Comparison of ENCODE assay signal across 21 mouse cellular contexts in genomic region chr2:4831493-4831892, GRCm38 (mm10). TPM values are rescaled to one million over a fixed set of nuclear protein-coding genes. Genes with fewer than 3 reads are reported as not detected.
DNase-seq lines count a peak whose midpoint lies in the region; ATAC-seq and TF ChIP-seq lines count a peak whose summit lies in the region.
"Had no signal": no experiment of that assay in that cellular context is flagged by ENCODE, and none has a peak within 500 bp of the region (broad histone marks: within the 10 kb centered on the region; RNA-seq: fewer than 3 reads in every experiment).

No protein-coding gene starts in this region.

- no peaks in the 10 kb centered on the region for H3K9me3 ChIP-seq in limb, embryonic 14.5 days (ENCODE audit: control insufficient read depth, low read length)
- H3K9me3 ChIP-seq in limb, embryonic 10.5 days (replicated peaks), result no peaks in the 10 kb centered on the region
- H3K9me3 ChIP-seq in intestine, postnatal 0 days (ENCODE audit: control insufficient read depth), result no peaks in the 10 kb centered on the region
- H3K9me3 ChIP-seq: forebrain, embryonic 15.5 days; hindbrain, embryonic 10.5 days; limb, embryonic 15.5 days; midbrain, embryonic 15.5 days had no signal

- H3K4me2 ChIP-seq in limb, embryonic 14.5 days (replicated peaks; ENCODE audit: low read depth, low read length, severe bottlenecking), result no peak overlapping the region
- H3K4me2 ChIP-seq in intestine, postnatal 0 days (replicated peaks; ENCODE audit: low read depth), result no peak overlapping the region
- H3K4me2 ChIP-seq: forebrain, embryonic 15.5 days; limb, embryonic 15.5 days; midbrain, embryonic 15.5 days had no signal

- H3K4me1 ChIP-seq in limb, embryonic 14.5 days (ENCODE audit: control insufficient read depth, insufficient read depth, low read length), result no peaks in the 10 kb centered on the region
- peaks cover 12% of the 10 kb centered on the region for H3K4me1 ChIP-seq in limb, embryonic 10.5 days
- 0 out of 2 replicates have a peak, but pooled peaks cover 3% of the 10 kb centered on the region for H3K4me1 ChIP-seq in intestine, postnatal 0 days (replicated peaks; ENCODE audit: control insufficient read depth, insufficient read depth, low read length)
- H3K4me1 ChIP-seq in cerebellum, adult 2 months (ENCODE audit: control insufficient read depth, insufficient read depth, low read length), result no peaks in the 10 kb centered on the region
- H3K4me1 ChIP-seq: forebrain, embryonic 15.5 days; limb, embryonic 15.5 days; midbrain, embryonic 15.5 days had no signal

- no peak for TF ChIP-seq CTCF in intestine, postnatal 0 days (IDR thresholded peaks at IDR 0.05; ENCODE audit: low read depth)
- TF ChIP-seq CTCF in cerebellum, adult 2 months (IDR thresholded peaks at IDR 0.05; ENCODE audit: borderline replicate concordance, insufficient read depth, low read depth, low read length), result no peak

- H3K4me3 ChIP-seq in limb, embryonic 14.5 days (replicated peaks; ENCODE audit: low read length), result no peak overlapping the region
- no peak overlapping the region for H3K4me3 ChIP-seq in limb, embryonic 10.5 days
- no peak overlapping the region for H3K4me3 ChIP-seq in intestine, postnatal 0 days (ENCODE audit: low read depth, low read length)
- no peak overlapping the region for H3K4me3 ChIP-seq in cerebellum, adult 2 months (replicated peaks; ENCODE audit: insufficient read depth, low read depth, low read length)
- H3K4me3 ChIP-seq: erythroblast, embryonic 14.5 days; forebrain, embryonic 15.5 days; hindbrain, embryonic 10.5 days; limb, embryonic 15.5 days; midbrain, embryonic 15.5 days had no signal

- H3K27ac ChIP-seq in limb, embryonic 14.5 days (replicated peaks; ENCODE audit: low read depth, low read length), result no peak overlapping the region
- H3K27ac ChIP-seq in limb, embryonic 10.5 days, result no peak overlapping the region
- no peak overlapping the region for H3K27ac ChIP-seq in intestine, postnatal 0 days (ENCODE audit: low read depth, low read length)
- no peak overlapping the region for H3K27ac ChIP-seq in cerebellum, adult 2 months (ENCODE audit: insufficient read depth, low read length)
- H3K27ac ChIP-seq: forebrain, embryonic 15.5 days; hindbrain, embryonic 10.5 days; limb, embryonic 15.5 days; midbrain, embryonic 15.5 days; stomach, postnatal 0 days had no signal

- no peak for ATAC-seq in limb, embryonic 14.5 days (ENCODE audit: low FRiP score, low read depth)
- peak; percentile 34; the same call in 1 of the 2 replicates for ATAC-seq in intestine, postnatal 0 days
- peak; percentile 87 for ATAC-seq in megakaryocyte-erythroid progenitor cell, adult 5-6 weeks (replicated peaks; ENCODE audit: low FRiP score, low TSS enrichment, poor library complexity, severe bottlenecking)
- ATAC-seq: forebrain, embryonic 15.5 days; inflammation-experienced regulatory T-cells, adult 6 months; midbrain, embryonic 15.5 days had no signal

- no peaks in the 10 kb centered on the region for H3K27me3 ChIP-seq in limb, embryonic 14.5 days (ENCODE audit: control insufficient read depth, insufficient read depth, low read length)
- no peaks in the 10 kb centered on the region for H3K27me3 ChIP-seq in limb, embryonic 10.5 days (ENCODE audit: low read depth, poor library complexity, severe bottlenecking)
- H3K27me3 ChIP-seq in intestine, postnatal 0 days (replicated peaks; ENCODE audit: control insufficient read depth, insufficient read depth, low read length), result no peaks in the 10 kb centered on the region
- no peaks in the 10 kb centered on the region for H3K27me3 ChIP-seq in cerebellum, adult 2 months (ENCODE audit: control insufficient read depth, insufficient read depth, low read length)
- H3K27me3 ChIP-seq: forebrain, embryonic 15.5 days; limb, embryonic 15.5 days; midbrain, embryonic 15.5 days had no signal

- 54% methylated on average over 4 of the region's 4 CpGs for WGBS in limb, embryonic 14.5 days
- 65% methylated on average over 4 of the region's 4 CpGs for WGBS in limb, embryonic 10.5 days
- WGBS in intestine, postnatal 0 days, result 36% methylated on average over 4 of the region's 4 CpGs
- 90% methylated on average over 4 of the region's 4 CpGs for whole genome bisulfite sequencing in cerebellum, adult 2 months

- peak; percentile 18 for DNase-seq in limb, embryonic 14.5 days (ENCODE audit: low spot score)
- no peak for DNase-seq in limb, embryonic 10.5 days (ENCODE audit: low spot score)
- peak; percentile 20 for DNase-seq in c-Kit-positive CD71-positive TER-119-negative erythroid progenitor cells, embryonic 14.5 days (ENCODE audit: low read depth)
- no peak for DNase-seq in lung, adult 18-20 months
- DNase-seq in cerebellum, adult 2 months, result no peak
- DNase-seq: adrenal gland, postnatal 36 days; B cell, adult 2 months; cerebellum, postnatal 14 days; heart, adult 11 months; kidney, postnatal 14 days; layer of hippocampus, adult 9-11 months; thymus, postnatal 36 days had no signal

- no peak for TF ChIP-seq POLR2A in limb, embryonic 14.5 days (IDR thresholded peaks at IDR 0.05; ENCODE audit: borderline replicate concordance, extremely low read depth, insufficient read depth, insufficient read length)
- TF ChIP-seq POLR2A in cerebellum, adult 2 months (IDR thresholded peaks at IDR 0.05; ENCODE audit: borderline replicate concordance, insufficient read depth, low read length), result no peak

- no peak overlapping the region for H3K9ac ChIP-seq in limb, embryonic 14.5 days (ENCODE audit: low read depth, low read length, severe bottlenecking)
- H3K9ac ChIP-seq in intestine, postnatal 0 days (ENCODE audit: low read depth, low read length), result no peak overlapping the region
- H3K9ac ChIP-seq: forebrain, embryonic 15.5 days; limb, embryonic 15.5 days; midbrain, embryonic 15.5 days had no signal

- H3K36me3 ChIP-seq in limb, embryonic 14.5 days (ENCODE audit: control insufficient read depth, insufficient read depth, low read length), result no peaks in the 10 kb centered on the region
- H3K36me3 ChIP-seq in limb, embryonic 10.5 days, result no peaks in the 10 kb centered on the region
- no peaks in the 10 kb centered on the region for H3K36me3 ChIP-seq in intestine, postnatal 0 days (ENCODE audit: control insufficient read depth, insufficient read depth)
- H3K36me3 ChIP-seq: forebrain, embryonic 15.5 days; hindbrain, embryonic 10.5 days; limb, embryonic 15.5 days; midbrain, embryonic 15.5 days had no signal

RNA-seq across cellular contexts. Expression of gene Sephs1, which starts 49.9 kb away (rescaled TPM):
- 75.7 and 78.8 TPM in 2 replicates for polyA plus RNA-seq in limb, embryonic 14.5 days (2012; rRNA removed)
- polyA plus RNA-seq in limb, embryonic 14.5 days (2014; fragmentation: Nextera tagmentation; extraction: Ambion mirVana), result 91.1 and 97.8 TPM in 2 replicates
- 139 and 147 TPM in 2 replicates for polyA plus RNA-seq in limb, embryonic 10.5 days (2016; fragmentation: Nextera tagmentation; extraction: Ambion mirVana)
- 23.9 and 24.1 TPM in 2 replicates for polyA plus RNA-seq in intestine, postnatal 0 days (2015; fragmentation: Nextera tagmentation; extraction: Ambion mirVana)
- total RNA-seq in megakaryocyte-erythroid progenitor cell, adult 5-6 weeks (2014; fragmentation: Nextera tagmentation), result 35.1 and 35.5 TPM in 2 replicates
- 38.0 and 38.4 TPM in 2 replicates for total RNA-seq in megakaryocyte-erythroid progenitor cell, adult 5-6 weeks (2017)
- polyA plus RNA-seq in cerebellum, adult 2 months (2012; rRNA removed), result 24.9 and 27.2 TPM in 2 replicates

Comparison
In these comparisons a context has a peak if more than half of its experiments do, and no peak if none do; other contexts are left out.
1. DNase-seq: peak in limb, embryonic 14.5 days (single experiment) and c-Kit-positive CD71-positive TER-119-negative erythroid progenitor cells, embryonic 14.5 days (single experiment); none in limb, embryonic 10.5 days (single experiment), lung, adult 18-20 months (0 of 2) and cerebellum, adult 2 months (0 of 2).